Mouse (Mus musculus) cortical plate, adult 2 months (tissue): ENCODE data around the gene Arhgap15. TPM values are rescaled to one million over a fixed set of nuclear protein-coding genes. Genes with fewer than 3 reads are reported as not detected.

Experiments used
- H3K27ac ChIP-seq: fragments of 200-500 bp; 2 replicates; pipeline ENCODE4 v1.5.1; 2012; ENCODE audit warnings: low read length, control low read depth, inconsistent platforms; ENCODE audit not compliant: insufficient read depth
- H3K4me1 ChIP-seq: fragments of 200-500 bp; 2 replicates; pipeline ENCODE4 v1.6.1; 2011; ENCODE audit warnings: low read length; ENCODE audit not compliant: control insufficient read depth, insufficient read depth
- H3K4me3 ChIP-seq: fragments of 200-500 bp; 2 replicates; pipeline ENCODE4 v1.5.1; 2011; ENCODE audit warnings: mild to moderate bottlenecking, low read length, control low read depth; ENCODE audit not compliant: insufficient read depth
- CTCF ChIP-seq: fragments of 200-500 bp; IDR thresholded peaks from 2 replicates; pipeline ENCODE4 v1.5.1; 2011; ENCODE audit warnings: mild to moderate bottlenecking, control low read depth, low read length; ENCODE audit not compliant: insufficient read depth; ENCODE audit errors: extremely low read depth
- POLR2A ChIP-seq: fragments of 200-500 bp; IDR thresholded peaks from 2 replicates; pipeline ENCODE4 v1.6.1; 2011; ENCODE audit warnings: mild to moderate bottlenecking, low read length, control low read depth; ENCODE audit not compliant: insufficient read depth; ENCODE audit errors: extremely low read depth
- polyA plus RNA-seq: library from polyadenylated mRNA; depleted of rRNA; stranded (reverse); fragments of >200 nt; gene quantifications from 2 replicates; pipeline ENCODE4 v1.2.3, GENCODE M21; 2012

Gene Arhgap15
- polyA plus RNA-seq, 1 experiment = 8.9 TPM

- Histone ChIP-seq H3K4me1 (no peaks in the 10 kb centered on the region), H3K27ac (no peak overlapping the region), H3K4me3 (no peak overlapping the region)
- TF ChIP-seq POLR2A (no peak), CTCF (no peak)
Measured at GRCm38 (mm10) chr2:44345325-44345945, 596.8 kb downstream of the Arhgap15 start.

GRCm38 (mm10) chr2:44346184-44346583 lies 597.6 kb downstream of the Arhgap15 start:
- Histone ChIP-seq H3K4me1 (no peaks in the 10 kb centered on the region), H3K27ac (no peak overlapping the region), H3K4me3 (no peak overlapping the region)
- no peak for TF ChIP-seq CTCF

GRCm38 (mm10) chr2:44347781-44348180 lies 599.2 kb downstream of the Arhgap15 start:
- Histone ChIP-seq H3K4me1 (no peaks in the 10 kb centered on the region), H3K27ac (no peak overlapping the region), H3K4me3 (no peak overlapping the region)
- TF ChIP-seq CTCF (no peak), POLR2A (no peak)

- TF ChIP-seq POLR2A (no peak), CTCF (no peak)
- H3K4me1 ChIP-seq = no peaks in the 10 kb centered on the region
Measured at GRCm38 (mm10) chr2:44349101-44349500, 600.5 kb downstream of the Arhgap15 start.

GRCm38 (mm10) chr2:44352885-44353284 lies 604.3 kb downstream of the Arhgap15 start:
- H3K4me3 ChIP-seq = no peak overlapping the region
- no peak overlapping the region for H3K27ac ChIP-seq
- TF ChIP-seq POLR2A (no peak), CTCF (no peak)
- H3K4me1 ChIP-seq = no peaks in the 10 kb centered on the region

More at GRCm38 (mm10) chr2:44349101-44349500, 600.5 kb downstream of the Arhgap15 start:
- no peak overlapping the region for H3K4me3 ChIP-seq
- no peak overlapping the region for H3K27ac ChIP-seq

- no peak overlapping the region for H3K4me3 ChIP-seq
- H3K27ac ChIP-seq = no peak overlapping the region
- no peaks in the 10 kb centered on the region for H3K4me1 ChIP-seq
- TF ChIP-seq POLR2A (no peak), CTCF (no peak)
Measured at GRCm38 (mm10) chr2:44353594-44353993, 605.0 kb downstream of the Arhgap15 start.

GRCm38 (mm10) chr2:44354786-44355185 lies 606.2 kb downstream of the Arhgap15 start:
- Histone ChIP-seq H3K27ac (no peak overlapping the region), H3K4me1 (no peaks in the 10 kb centered on the region), H3K4me3 (no peak overlapping the region)
- no peak for TF ChIP-seq CTCF
- no peak for TF ChIP-seq POLR2A

- Histone ChIP-seq H3K4me3 (no peak overlapping the region), H3K4me1 (no peaks in the 10 kb centered on the region), H3K27ac (no peak overlapping the region)
- no peak for TF ChIP-seq POLR2A
Measured at GRCm38 (mm10) chr2:44355316-44355715, 606.7 kb downstream of the Arhgap15 start.

- no peaks in the 10 kb centered on the region for H3K4me1 ChIP-seq
- no peak for TF ChIP-seq POLR2A
- no peak for TF ChIP-seq CTCF
- no peak overlapping the region for H3K4me3 ChIP-seq
- H3K27ac ChIP-seq = no peak overlapping the region
Measured at GRCm38 (mm10) chr2:44356248-44356886, 607.7 kb downstream of the Arhgap15 start.

- no peaks in the 10 kb centered on the region for H3K4me1 ChIP-seq
- no peak overlapping the region for H3K4me3 ChIP-seq
- no peak for TF ChIP-seq POLR2A
- TF ChIP-seq CTCF = no peak
- H3K27ac ChIP-seq = no peak overlapping the region
Measured at GRCm38 (mm10) chr2:44356887-44357251, 608.2 kb downstream of the Arhgap15 start.
